Mouse (Mus musculus): ENCODE data around the gene Rxfp3.

- TF ChIP-seq CTCF (conservative IDR thresholded peaks at IDR 0.05; ENCODE audit: insufficient read depth, insufficient read length, low read depth, low read length) (no peak), POLR2A (IDR thresholded peaks at IDR 0.05; ENCODE audit: low read depth, low read length) (no peak)
Measured at GRCm38 (mm10) chr15:11003791-11004190, 34.0 kb downstream of the Rxfp3 start.
